Mouse (Mus musculus) MEL (cell line): ENCODE data around the gene Vmn1r49. TPM values are rescaled to one million over a fixed set of nuclear protein-coding genes. Genes with fewer than 3 reads are reported as not detected.
"Not testable (repeated sequence)": the region's sequence is repeated elsewhere in the genome, so short reads cannot be mapped to it uniquely, and the experiment has no call there.

Experiments
- DNase-seq: peaks from one replicate; pipeline ENCODE4 v3.0.0; 2011; ENCODE audit warnings: low read depth, low spot score
- H3K27ac ChIP-seq: 2 replicates; pipeline ENCODE4 v1.5.1; 2012; ENCODE audit warnings: low read depth, mild to moderate bottlenecking, control low read depth, low read length, moderate library complexity; ENCODE audit not compliant: control insufficient read depth
- H3K27me3 ChIP-seq, 2 experiments: fragments of 150-350 bp in 1 of 2; sonication (generic) in 1 of 2; 2 replicates each; pipeline ENCODE4 v1.6.1; 2012; ENCODE audit warnings: low read length in 2 of 2, mild to moderate bottlenecking in 2 of 2, improper control_type of control experiment in 1 of 2, moderate library complexity in 1 of 2; ENCODE audit not compliant: insufficient read depth in 2 of 2, control insufficient read depth in 1 of 2
- H3K36me3 ChIP-seq, 2 experiments: 2 replicates each; pipeline ENCODE4 v1.6.1; 2012 to 2014; ENCODE audit warnings: low read length in 2 of 2, improper control_type of control experiment in 1 of 2, inconsistent platforms in 1 of 2, mild to moderate bottlenecking in 1 of 2; ENCODE audit not compliant: insufficient read depth in 2 of 2, control insufficient read depth in 1 of 2
- H3K4me1 ChIP-seq, 2 experiments: fragments of 150-350 bp in 1 of 2; sonication (generic) in 1 of 2; 2 replicates each; pipeline ENCODE4 v1.6.1; 2012; ENCODE audit warnings: low read length in 2 of 2, improper control_type of control experiment in 1 of 2, mild to moderate bottlenecking in 1 of 2; ENCODE audit not compliant: insufficient read depth in 2 of 2, control insufficient read depth in 1 of 2
- H3K4me3 ChIP-seq, 2 experiments: fragments of 150-350 bp in 1 of 2; sonication (generic) in 1 of 2; 2 replicates each; pipeline ENCODE4 v1.5.1; 2012; ENCODE audit warnings: low read depth in 2 of 2, low read length in 2 of 2, mild to moderate bottlenecking in 2 of 2, moderate library complexity in 2 of 2, control low read depth in 1 of 2, improper control_type of control experiment in 1 of 2; ENCODE audit not compliant: control insufficient read depth in 1 of 2, insufficient read depth in 1 of 2
- H3K79me2 ChIP-seq: 2 replicates; pipeline ENCODE4 v1.6.1; 2012; ENCODE audit warnings: mild to moderate bottlenecking, low read length, moderate library complexity; ENCODE audit not compliant: control insufficient read depth, poor library complexity, insufficient read depth
- H3K9ac ChIP-seq: 2 replicates; pipeline ENCODE4 v1.6.1; 2012; ENCODE audit warnings: low read depth, mild to moderate bottlenecking, control low read depth, low read length, moderate library complexity; ENCODE audit not compliant: control insufficient read depth, poor library complexity, severe bottlenecking
- H3K9me3 ChIP-seq: fragments of 150-350 bp; sonication (generic); replicated peaks from 2 replicates; pipeline ENCODE4 v1.6.1; 2012; ENCODE audit warnings: mild to moderate bottlenecking, low read length, improper control_type of control experiment, moderate library complexity; ENCODE audit not compliant: insufficient read depth
- BHLHE40 ChIP-seq: IDR thresholded peaks from 2 replicates; pipeline ENCODE4 v1.6.1; 2012; ENCODE audit warnings: low read depth, mild to moderate bottlenecking, inconsistent platforms, low read length, improper control_type of control experiment, borderline replicate concordance
- CHD2 ChIP-seq: IDR thresholded peaks from 2 replicates; pipeline ENCODE4 v1.6.1; 2011; ENCODE audit warnings: low read length, improper control_type of control experiment
- CTCF ChIP-seq, 3 experiments: IDR thresholded peaks in 2 of 3; conservative IDR thresholded peaks in 1 of 3; 2 replicates each; pipeline ENCODE4 v1.5.1; 2011 to 2012; ENCODE audit warnings: low read length in 3 of 3, low read depth in 2 of 3, mild to moderate bottlenecking in 2 of 3, improper control_type of control experiment in 1 of 3, inconsistent platforms in 1 of 3, mixed read lengths in 1 of 3, moderate library complexity in 1 of 3; ENCODE audit not compliant: control insufficient read depth in 1 of 3, insufficient read depth in 1 of 3, poor library complexity in 1 of 3, severe bottlenecking in 1 of 3
- E2F4 ChIP-seq: IDR thresholded peaks from 2 replicates; pipeline ENCODE4 v1.6.1; 2011; ENCODE audit warnings: low read depth, low read length, improper control_type of control experiment, borderline replicate concordance
- ETS1 ChIP-seq: IDR thresholded peaks from 2 replicates; pipeline ENCODE4 v1.6.1; 2012; ENCODE audit warnings: low read depth, mild to moderate bottlenecking, inconsistent platforms, low read length, improper control_type of control experiment, moderate library complexity
- GABPA ChIP-seq: IDR thresholded peaks from 2 replicates; pipeline ENCODE4 v1.6.1; 2012; ENCODE audit warnings: low read depth, mild to moderate bottlenecking, inconsistent platforms, low read length, improper control_type of control experiment, moderate library complexity
- GATA1 ChIP-seq: IDR thresholded peaks from 2 replicates; pipeline ENCODE4 v1.6.1; 2011; ENCODE audit warnings: low read depth, low read length, improper control_type of control experiment
- JUND ChIP-seq: IDR thresholded peaks from 2 replicates; pipeline ENCODE4 v1.6.1; 2011; ENCODE audit warnings: low read depth, mild to moderate bottlenecking, improper control_type of control experiment, low read length
- MAFK ChIP-seq: IDR thresholded peaks from 2 replicates; pipeline ENCODE4 v1.6.1; 2011; ENCODE audit warnings: low read depth, mild to moderate bottlenecking, low read length, improper control_type of control experiment, borderline replicate concordance
- MAX ChIP-seq: IDR thresholded peaks from 2 replicates; pipeline ENCODE4 v1.6.1; 2011; ENCODE audit warnings: low read length, improper control_type of control experiment
- MAZ ChIP-seq: IDR thresholded peaks from 2 replicates; pipeline ENCODE4 v1.6.1; 2012; ENCODE audit warnings: low read depth, mild to moderate bottlenecking, inconsistent platforms, low read length, improper control_type of control experiment
- MEF2A ChIP-seq: IDR thresholded peaks from 2 replicates; pipeline ENCODE4 v1.6.1; 2014; ENCODE audit warnings: low read depth, mild to moderate bottlenecking, inconsistent platforms, low read length, improper control_type of control experiment; ENCODE audit not compliant: poor library complexity, insufficient replicate concordance, severe bottlenecking; ENCODE audit errors: extremely low read depth
- SMC3 ChIP-seq: IDR thresholded peaks from 2 replicates; pipeline ENCODE4 v1.6.1; 2011; ENCODE audit warnings: low read depth, low read length, improper control_type of control experiment
- TAL1 ChIP-seq: IDR thresholded peaks from 2 replicates; pipeline ENCODE4 v1.6.1; 2012; ENCODE audit warnings: mild to moderate bottlenecking, inconsistent platforms, low read length, moderate library complexity, mixed read lengths
- TBP ChIP-seq: IDR thresholded peaks from 2 replicates; pipeline ENCODE4 v1.8.0; 2011; ENCODE audit warnings: low read depth, low read length, improper control_type of control experiment
- TCF12 ChIP-seq: IDR thresholded peaks from 2 replicates; pipeline ENCODE4 v1.6.1; 2014; ENCODE audit warnings: low read depth, mild to moderate bottlenecking, inconsistent platforms, low read length, improper control_type of control experiment, moderate library complexity
- UBTF ChIP-seq: IDR thresholded peaks from 2 replicates; pipeline ENCODE4 v1.6.1; 2012; ENCODE audit warnings: low read depth, mild to moderate bottlenecking, inconsistent platforms, low read length, improper control_type of control experiment, moderate library complexity, borderline replicate concordance; ENCODE audit not compliant: insufficient read depth
- USF1 ChIP-seq: IDR thresholded peaks from 2 replicates; pipeline ENCODE4 v1.6.1; 2014; ENCODE audit warnings: low read depth, mild to moderate bottlenecking, inconsistent platforms, low read length, improper control_type of control experiment, moderate library complexity
- ZKSCAN1 ChIP-seq: IDR thresholded peaks from 2 replicates; pipeline ENCODE4 v1.6.1; 2012; ENCODE audit warnings: low read depth, mild to moderate bottlenecking, inconsistent platforms, low read length, improper control_type of control experiment, moderate library complexity
- ZMIZ1 ChIP-seq: IDR thresholded peaks from 2 replicates; pipeline ENCODE4 v1.6.1; 2012; ENCODE audit warnings: low read depth, mild to moderate bottlenecking, inconsistent platforms, low read length, improper control_type of control experiment, moderate library complexity
- polyA plus RNA-seq, 2 experiments: library from polyadenylated mRNA; stranded (reverse) in 1 of 2; unstranded in 1 of 2; fragments of >175 nt in 1 of 2; fragments of >200 nt in 1 of 2; gene quantifications; 2 replicates each; pipeline versions ENCODE4 v1.2.1 to v1.2.4; 2012; ENCODE audit warnings: low replicate concordance in 2 of 2, low read depth in 1 of 2; ENCODE audit not compliant: insufficient read length in 2 of 2, insufficient read depth in 1 of 2, missing spikeins in 1 of 2
- total RNA-seq: library from RNA; depleted of rRNA; stranded (reverse); fragments of 300-350 nt; gene quantifications from 2 replicates; pipeline ENCODE4 v1.2.3, GENCODE M21; 2012; rRNA removed

The Vmn1r49 gene
- total RNA-seq (not detected in 2 replicates), polyA plus RNA-seq (not detected)

DNA sequence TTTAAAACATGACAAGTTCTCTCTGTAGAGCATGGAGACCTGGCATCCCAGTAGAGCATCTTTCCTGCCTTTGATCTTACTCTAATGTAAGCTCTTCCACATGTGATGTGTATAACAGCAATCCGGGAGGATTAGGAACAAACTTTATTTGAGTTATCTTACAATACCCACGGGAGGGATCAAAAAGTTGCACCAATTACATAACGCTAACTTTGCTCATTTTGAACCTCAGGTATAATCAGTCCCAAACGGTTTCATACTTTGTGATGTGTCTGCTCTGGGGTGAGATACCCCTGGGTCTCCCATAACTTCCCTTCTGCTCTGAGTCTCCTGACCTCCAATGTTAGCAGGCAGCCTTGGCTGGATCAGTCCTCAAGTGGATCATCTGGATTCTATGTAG, at the start of gene Vmn1r49:
Gene Vmn1r49, minus strand, starts transcription at position 101 of the 400 bp plus-strand sequence.
- Histone ChIP-seq H3K27ac (no peak within 1 kb of the TSS), H3K79me2 (no peaks in the 10 kb centered on the region), H3K4me1 (no peaks in the 10 kb centered on the region), H3K27me3 (no peaks in the 10 kb centered on the region), H3K9ac (no peak within 1 kb of the TSS), H3K9me3 (no peaks in the 10 kb centered on the region), H3K4me3 (no peak within 1 kb of the TSS), H3K36me3 (no peaks in the 10 kb centered on the region)
- no peak for TF ChIP-seq MAZ
- TF ChIP-seq ETS1 = no peak
- TF ChIP-seq E2F4 = no peak
- no peak for TF ChIP-seq MEF2A
- no peak for TF ChIP-seq BHLHE40
- TF ChIP-seq TAL1 = no peak
- no peak for TF ChIP-seq CHD2
- no peak for TF ChIP-seq JUND
- no peak for TF ChIP-seq ZKSCAN1
- TF ChIP-seq GATA1 = no peak
- TF ChIP-seq UBTF = no peak
- no peak for TF ChIP-seq SMC3
- no peak for TF ChIP-seq ZMIZ1
- TF ChIP-seq MAFK = no peak
- no peak for TF ChIP-seq MAX
- no peak for TF ChIP-seq TBP
- TF ChIP-seq USF1 = no peak
- TF ChIP-seq TCF12 = no peak
- no peak for TF ChIP-seq CTCF (IDR thresholded peaks at IDR 0.05 in 2 of 3, conservative IDR thresholded peaks at IDR 0.05 in 1 of 3; ENCODE audit: control insufficient read depth in 1 of 3, insufficient read depth in 1 of 3, low read depth in 2 of 3, low read length in 3 of 3, poor library complexity in 1 of 3, severe bottlenecking in 1 of 3)
- TF ChIP-seq GABPA = no peak
- DNase-seq = no peak

GRCm38 (mm10) chr6:90122296-90122695, 44.0 kb upstream of the Vmn1r49 start, which contains the start of gene Vmn1r51:
Vmn1r51 (plus strand) TSS chr6:90122596.
- not testable (repeated sequence) for H3K4me3 ChIP-seq, H3K9ac ChIP-seq, H3K79me2 ChIP-seq, H3K27me3 ChIP-seq, H3K9me3 ChIP-seq, H3K36me3 ChIP-seq, H3K4me1 ChIP-seq, H3K27ac ChIP-seq, DNase-seq
